Mouse (Mus musculus): ENCODE results near the gene Olfr1309. TPM values are rescaled to one million over a fixed set of nuclear protein-coding genes. Genes with fewer than 3 reads are reported as not detected.

Olfr1309 gene
- polyA plus RNA-seq (2012; rRNA removed) = not detected in 2 replicates

GRCm38 (mm10) chr2:111990181-111990580 is at the start of gene Olfr1309:
Gene Olfr1309 (minus strand): TSS chr2:111990281.

GRCm38 (mm10) chr2:112024312-112024711 is 34.2 kb upstream of the Olfr1309 start, which contains the start of gene Olfr1311:
Gene Olfr1311 (minus strand): TSS chr2:112024412.

GRCm38 (mm10) chr2:112012608-112013007 is 22.5 kb upstream of the Olfr1309 start, which contains the start of gene Olfr1310:
Gene Olfr1310 (minus strand): TSS chr2:112012708.

GRCm38 (mm10) chr2:111964844-111965243 is 25.2 kb downstream of the Olfr1309 start, which contains the start of gene Olfr1308:
Gene Olfr1308 (minus strand): TSS chr2:111964944.

GRCm38 (mm10) chr2:111949340-111949739 is 40.7 kb downstream of the Olfr1309 start, which contains the start of gene Olfr1307:
Gene Olfr1307 (minus strand): TSS chr2:111949440.

Other genes with a start within 250 kb of the Olfr1309 start
- not detected in 2 replicates for gene Olfr1301, start 239.3 kb downstream of the Olfr1309 start, polyA plus RNA-seq (2012; rRNA removed)
- not detected in 2 replicates for gene Olfr1302, start 212.9 kb downstream of the Olfr1309 start, polyA plus RNA-seq (2012; rRNA removed)
- gene Olfr1303, start 169.9 kb downstream of the Olfr1309 start, polyA plus RNA-seq (2012; rRNA removed) = not detected in 2 replicates
- not detected in 2 replicates for gene Olfr1305, start 113.1 kb downstream of the Olfr1309 start, polyA plus RNA-seq (2012; rRNA removed)
- not detected in 2 replicates for gene Olfr1306, start 74.0 kb downstream of the Olfr1309 start, polyA plus RNA-seq (2012; rRNA removed)
- not detected in 2 replicates for gene Olfr1307, start 40.8 kb downstream of the Olfr1309 start, polyA plus RNA-seq (2012; rRNA removed)
- not detected in 2 replicates for gene Olfr1308, start 25.3 kb downstream of the Olfr1309 start, polyA plus RNA-seq (2012; rRNA removed)
- not detected in 2 replicates for gene Olfr1310, start 22.4 kb upstream of the Olfr1309 start, polyA plus RNA-seq (2012; rRNA removed)
- not detected in 2 replicates for gene Olfr1311, start 34.1 kb upstream of the Olfr1309 start, polyA plus RNA-seq (2012; rRNA removed)
- gene Olfr1312, start 60.0 kb upstream of the Olfr1309 start, polyA plus RNA-seq (2012; rRNA removed) = not detected in 2 replicates
- gene Olfr1313, start 87.6 kb upstream of the Olfr1309 start, polyA plus RNA-seq (2012; rRNA removed) = not detected in 2 replicates
- gene Olfr1314, start 106.5 kb upstream of the Olfr1309 start, polyA plus RNA-seq (2012; rRNA removed) = not detected in 2 replicates
- not detected in 2 replicates for gene Olfr1315-ps1, start 125.2 kb upstream of the Olfr1309 start, polyA plus RNA-seq (2012; rRNA removed)
- gene Olfr1316, start 144.7 kb upstream of the Olfr1309 start, polyA plus RNA-seq (2012; rRNA removed) = not detected in 2 replicates
- gene Olfr1317, start 150.0 kb upstream of the Olfr1309 start, polyA plus RNA-seq (2012; rRNA removed) = not detected in 2 replicates
- gene Olfr1318, start 163.9 kb upstream of the Olfr1309 start, polyA plus RNA-seq (2012; rRNA removed) = not detected in 2 replicates
- 3.2 and 3.9 TPM in 2 replicates for gene Lpcat4, start 249.2 kb upstream of the Olfr1309 start, polyA plus RNA-seq (2012; rRNA removed)

Measured in liver, embryonic 18 days (tissue).